Mouse (Mus musculus) brown adipose tissue, adult 24 weeks (tissue): ENCODE results near the gene Zbtb16. TPM values are rescaled to one million over a fixed set of nuclear protein-coding genes. Genes with fewer than 3 reads are reported as not detected.

Experiments used
- H3K27ac ChIP-seq: fragments of 200-500 bp; replicated peaks from 2 replicates; pipeline ENCODE4 v1.5.1; 2012; ENCODE audit warnings: low read depth, mild to moderate bottlenecking, low read length
- H3K4me1 ChIP-seq: fragments of 200-500 bp; 2 replicates; pipeline ENCODE4 v1.6.1; 2012; ENCODE audit warnings: low read length, mixed read lengths; ENCODE audit not compliant: control insufficient read depth, insufficient read depth, insufficient read length
- H3K4me3 ChIP-seq: fragments of 200-500 bp; 2 replicates; pipeline ENCODE4 v1.5.1; 2012; ENCODE audit warnings: low read depth, mild to moderate bottlenecking, low read length, moderate library complexity; ENCODE audit not compliant: insufficient read depth
- polyA plus RNA-seq: library from polyadenylated mRNA; stranded (reverse); fragments of >200 nt; gene quantifications from 2 replicates; pipeline ENCODE4 v1.2.4, GENCODE M21; 2012; ENCODE audit not compliant: missing spikeins, insufficient read depth, insufficient read length

The Zbtb16 gene
- polyA plus RNA-seq, 1 experiment: 7.9 TPM

DNA sequence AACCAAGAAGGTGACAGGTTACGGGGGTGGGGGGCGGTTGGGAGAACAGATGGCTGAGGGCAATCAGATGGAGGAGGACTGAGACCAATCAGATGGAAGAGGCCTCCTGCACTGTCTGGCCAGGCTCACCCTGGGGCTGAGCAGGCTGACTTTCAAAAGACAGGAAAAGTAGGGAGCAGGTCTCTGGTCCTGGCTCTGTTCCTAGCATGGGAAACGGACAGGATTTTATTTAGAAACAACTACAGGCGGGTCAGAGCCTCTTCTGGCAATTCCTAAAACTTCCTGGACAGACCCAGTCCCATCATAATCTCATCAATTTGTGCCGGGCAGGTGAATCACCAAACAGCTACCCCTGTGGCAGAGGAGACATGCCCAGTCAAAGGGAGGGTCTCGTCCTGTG is 102.9 kb downstream of the Zbtb16 start:
- H3K4me1 ChIP-seq: peaks cover 75% of the 10 kb centered on the region
- H3K27ac ChIP-seq: peak overlapping the region; percentile 95
- no peak overlapping the region for H3K4me3 ChIP-seq

GRCm38 (mm10) chr9:48731651-48732536 is 104.1 kb downstream of the Zbtb16 start:
- H3K27ac ChIP-seq: peak overlapping the region; percentile 95
- no peak overlapping the region for H3K4me3 ChIP-seq
- peaks cover 80% of the 10 kb centered on the region for H3K4me1 ChIP-seq

DNA sequence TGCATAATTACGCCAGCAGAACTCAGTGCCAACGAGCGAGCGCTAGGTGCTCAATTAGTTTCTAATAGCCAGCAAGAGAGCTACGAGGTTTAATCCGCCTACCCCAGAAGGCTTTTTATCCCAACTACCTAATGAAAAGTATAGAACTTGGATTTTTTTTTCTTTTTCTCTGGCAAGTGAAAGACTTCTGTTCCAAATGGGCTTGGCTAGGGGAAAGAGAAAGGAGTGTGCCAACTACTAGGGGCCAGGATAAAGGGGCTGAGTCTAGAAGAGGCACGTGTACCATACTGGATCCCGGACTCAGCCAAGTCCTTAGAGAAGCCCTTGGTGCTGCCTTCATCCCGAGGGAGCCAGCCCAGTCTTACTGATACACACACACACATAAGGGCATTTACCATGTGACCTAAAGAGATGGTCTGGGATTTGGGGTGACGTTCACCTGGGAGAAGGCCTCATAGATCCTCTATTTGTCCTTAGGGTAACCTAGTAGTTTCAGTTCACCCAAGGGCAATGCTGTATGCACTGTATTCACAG is 105.5 kb downstream of the Zbtb16 start:
- peaks cover 72% of the 10 kb centered on the region for H3K4me1 ChIP-seq
- no peak overlapping the region for H3K4me3 ChIP-seq
- H3K27ac ChIP-seq: peak overlapping the region; percentile 95

GRCm38 (mm10) chr9:48729471-48729870 is 106.6 kb downstream of the Zbtb16 start:
- Histone ChIP-seq H3K27ac (peak overlapping the region; percentile 95), H3K4me1 (peaks cover 62% of the 10 kb centered on the region), H3K4me3 (no peak overlapping the region)

DNA sequence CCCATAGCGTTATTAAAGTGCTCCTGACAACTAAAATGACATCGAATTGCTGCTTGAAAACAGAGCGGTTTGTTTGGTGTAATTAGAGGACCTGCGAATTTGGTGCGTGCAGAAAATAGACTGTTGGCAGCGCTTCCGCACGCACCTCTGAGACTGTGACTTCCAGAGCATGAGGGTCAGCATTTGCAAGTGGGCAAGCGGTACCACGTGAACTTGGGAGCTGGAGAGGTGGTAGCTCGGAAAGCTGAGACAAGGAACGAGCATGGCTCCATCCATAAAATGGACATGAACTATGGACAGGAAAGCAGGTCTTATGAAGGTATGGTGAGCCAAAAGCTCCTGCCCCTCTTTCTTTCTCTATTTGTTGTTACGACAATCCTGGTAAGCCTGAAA is 107.3 kb downstream of the Zbtb16 start:
- H3K4me1 ChIP-seq: peaks cover 64% of the 10 kb centered on the region
- peak overlapping the region; percentile 79 for H3K27ac ChIP-seq
- no peak overlapping the region for H3K4me3 ChIP-seq

DNA sequence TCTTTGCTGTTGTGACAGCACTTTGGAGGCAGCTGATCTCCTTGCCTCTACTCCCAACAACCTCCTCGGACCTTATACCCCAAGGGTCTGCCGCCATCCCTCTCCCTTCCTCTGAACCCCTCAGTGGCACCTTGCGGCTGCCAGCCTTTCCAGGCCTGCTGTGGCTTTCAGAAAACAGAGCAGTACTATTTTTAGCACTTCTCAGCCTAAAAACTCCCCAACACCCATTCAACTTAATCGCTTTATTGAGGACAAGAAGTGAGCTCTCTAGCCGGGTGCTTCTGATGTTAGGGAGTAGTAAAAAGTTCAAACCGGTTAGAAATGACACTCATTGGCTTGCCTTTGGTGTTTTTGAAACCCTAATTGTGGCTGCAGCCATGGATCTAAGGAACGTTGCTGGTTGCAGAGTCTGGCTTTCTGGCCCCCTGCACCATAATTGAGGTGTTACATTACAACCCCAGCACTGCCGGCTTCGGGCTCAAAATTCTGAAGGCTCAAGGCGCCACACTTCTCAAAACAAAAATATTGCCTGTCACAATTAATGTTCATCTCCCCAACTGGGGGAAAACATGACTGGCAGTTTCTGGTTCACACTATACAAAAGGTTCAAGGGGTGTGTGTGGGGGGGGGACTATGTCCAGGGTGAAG is 107.8 kb downstream of the Zbtb16 start:
- no peak overlapping the region for H3K4me3 ChIP-seq
- peak overlapping the region; percentile 79 for H3K27ac ChIP-seq
- peaks cover 63% of the 10 kb centered on the region for H3K4me1 ChIP-seq

DNA sequence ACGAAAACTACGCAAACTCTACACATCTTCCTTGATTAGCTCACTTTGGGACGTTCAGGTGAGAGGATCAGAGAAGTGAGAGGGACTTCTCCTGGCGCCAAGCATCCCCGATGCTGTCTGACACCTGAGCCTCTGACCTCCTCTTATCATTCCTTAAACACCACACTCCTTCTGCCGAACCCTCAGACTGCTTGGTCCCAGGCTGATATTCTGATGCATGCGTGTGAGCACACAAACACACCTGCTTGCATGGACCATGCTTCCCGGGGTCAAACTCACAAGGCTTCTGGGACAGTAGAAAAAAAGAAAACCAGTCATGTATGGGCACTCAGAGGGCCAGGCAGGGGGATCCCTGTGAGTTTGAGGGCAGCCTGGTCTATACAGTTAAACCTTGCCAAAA is 109.7 kb downstream of the Zbtb16 start:
- H3K4me1 ChIP-seq: peaks cover 55% of the 10 kb centered on the region
- peak overlapping the region; percentile 21 for H3K27ac ChIP-seq
- H3K4me3 ChIP-seq: no peak overlapping the region

- H3K4me1 ChIP-seq: peaks cover 55% of the 10 kb centered on the region
- H3K4me3 ChIP-seq: no peak overlapping the region
- H3K27ac ChIP-seq: peak overlapping the region; percentile 57; the same call in 1 of the 2 replicates
Observed at GRCm38 (mm10) chr9:48725918-48726317, 110.1 kb downstream of the Zbtb16 start.

GRCm38 (mm10) chr9:48725161-48725560 is 110.9 kb downstream of the Zbtb16 start:
- peaks cover 51% of the 10 kb centered on the region for H3K4me1 ChIP-seq

GRCm38 (mm10) chr9:48724733-48725132 is 111.3 kb downstream of the Zbtb16 start:
- H3K4me3 ChIP-seq: no peak overlapping the region
- H3K27ac ChIP-seq: peak overlapping the region; percentile 57
- peaks cover 47% of the 10 kb centered on the region for H3K4me1 ChIP-seq

More at GRCm38 (mm10) chr9:48725161-48725560, 110.9 kb downstream of the Zbtb16 start:
- no peak overlapping the region for H3K4me3 ChIP-seq
- peak overlapping the region; percentile 57 for H3K27ac ChIP-seq

DNA sequence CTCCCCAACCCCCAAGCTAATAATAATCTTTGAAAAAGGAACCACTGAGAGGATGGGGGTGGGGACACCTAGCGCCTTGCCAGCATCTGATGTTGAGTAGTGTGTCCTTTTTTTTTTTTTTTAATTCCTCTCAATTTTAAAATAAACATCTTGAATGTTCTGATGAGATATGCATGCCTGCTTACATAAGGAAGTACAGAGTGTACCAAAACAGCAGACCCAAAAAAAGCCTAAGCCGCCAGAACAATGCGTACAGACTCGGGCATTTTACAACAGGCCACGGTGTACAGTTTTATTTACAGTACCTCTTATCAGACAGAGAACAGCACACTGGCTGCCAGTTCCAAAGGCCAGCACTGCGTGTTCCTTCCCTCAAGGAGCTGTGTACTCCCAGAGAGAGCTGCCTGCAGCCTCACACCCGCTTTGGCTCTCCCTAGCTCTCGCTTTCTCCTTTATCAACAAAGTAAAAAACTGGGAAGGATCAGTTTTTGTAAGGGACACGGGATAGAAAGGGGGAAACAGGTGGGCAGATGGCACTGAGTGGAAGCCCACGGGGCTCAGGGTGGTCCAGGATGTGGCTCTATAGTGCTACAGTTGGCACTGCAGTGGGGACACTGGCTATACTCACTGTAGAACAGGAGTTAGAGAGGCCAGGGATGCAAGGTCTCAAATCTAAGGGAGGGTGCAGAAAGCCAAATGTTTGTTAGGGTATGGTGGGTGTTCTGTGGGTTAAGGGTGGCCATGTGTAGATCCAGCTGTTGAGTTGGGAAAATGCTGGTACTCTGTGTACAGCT is 112.3 kb downstream of the Zbtb16 start:
- Histone ChIP-seq H3K27ac (peak overlapping the region; percentile 97), H3K4me3 (no peak overlapping the region), H3K4me1 (peaks cover 37% of the 10 kb centered on the region)

- peak overlapping the region; percentile 97 for H3K27ac ChIP-seq
Observed at GRCm38 (mm10) chr9:48723025-48723424, 113.0 kb downstream of the Zbtb16 start.

DNA sequence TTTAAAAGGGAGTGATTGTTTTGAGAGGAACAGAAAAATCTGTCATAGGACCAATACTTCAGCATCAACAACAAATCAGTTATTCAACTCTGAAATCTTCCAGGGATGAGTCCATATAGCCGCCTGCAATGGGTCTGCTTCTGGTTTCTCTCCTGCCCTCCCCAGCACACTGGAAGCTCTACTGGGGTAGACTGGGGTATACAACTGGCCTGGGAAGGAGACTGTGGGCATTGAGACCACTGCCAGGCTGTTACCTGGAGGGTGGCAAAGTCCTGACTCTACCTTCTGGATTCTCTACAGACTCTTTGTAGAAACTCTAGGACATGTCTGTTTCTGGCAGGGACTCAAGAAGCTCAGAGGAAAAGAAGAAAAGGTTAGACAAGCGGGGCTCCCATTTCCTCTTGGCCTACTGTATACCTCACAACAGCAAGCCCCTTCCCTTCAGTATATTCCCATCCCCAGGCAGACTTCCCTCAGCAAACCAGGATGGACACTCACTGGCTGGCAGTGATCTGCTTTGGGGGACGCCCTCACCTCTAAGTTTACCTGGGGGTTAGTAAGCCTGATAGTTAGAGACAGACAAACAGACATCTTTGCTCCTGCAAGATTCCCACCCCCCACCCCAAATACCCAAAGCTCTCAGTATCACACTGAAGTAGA is 113.6 kb downstream of the Zbtb16 start:
- H3K27ac ChIP-seq: peak overlapping the region; percentile 97
- peaks cover 28% of the 10 kb centered on the region for H3K4me1 ChIP-seq
- no peak overlapping the region for H3K4me3 ChIP-seq

More at GRCm38 (mm10) chr9:48723025-48723424, 113.0 kb downstream of the Zbtb16 start:
- Histone ChIP-seq H3K4me1 (peaks cover 30% of the 10 kb centered on the region), H3K4me3 (no peak overlapping the region)

- Histone ChIP-seq H3K27ac (no peak overlapping the region; the same call in 1 of the 2 replicates), H3K4me3 (no peak overlapping the region), H3K4me1 (peaks cover 24% of the 10 kb centered on the region)
Observed at GRCm38 (mm10) chr9:48721655-48722054, 114.4 kb downstream of the Zbtb16 start.
